Mouse (Mus musculus): ENCODE data around the gene Asah2.

DNA sequence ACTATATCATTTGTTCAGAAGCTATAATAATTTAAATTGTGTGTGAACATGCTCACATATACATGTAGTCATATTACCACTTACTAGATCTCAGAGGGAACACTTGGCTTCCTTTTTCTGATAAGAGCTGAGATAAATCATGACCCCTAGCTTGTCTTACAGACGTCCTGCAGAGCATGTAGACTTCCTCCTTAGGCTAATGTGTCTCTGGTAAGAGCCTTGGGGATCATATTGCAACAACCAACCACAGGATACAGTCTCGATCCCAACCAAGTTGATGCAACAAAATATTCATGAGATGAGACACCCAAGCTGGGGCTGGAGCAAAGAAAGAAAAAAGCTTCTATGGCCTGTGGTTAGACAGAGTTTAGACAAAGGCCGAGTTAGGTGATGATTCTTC, 144.9 kb downstream of the Asah2 start:
- TF ChIP-seq POLR2A (IDR thresholded peaks at IDR 0.05; ENCODE audit: insufficient read depth, low read depth, low read length) (no peak), CTCF (IDR thresholded peaks at IDR 0.05; ENCODE audit: insufficient read depth, low read depth, low read length) (no peak)
